Mouse (Mus musculus) heart, postnatal 4 days (tissue): ENCODE measurements at regions not wholly inside any gene's neighbourhood (a gene's known extent, or its start where the extent isn't known, plus 50 kb on each side); places are given as distances from the start of the nearest gene placed in this dataset.
"Not testable (repeated sequence)": the region's sequence is repeated elsewhere in the genome, so short reads cannot be mapped to it uniquely, and the experiment has no call there.

Source experiments
- DNase-seq: peaks from one replicate; pipeline ENCODE4 v3.0.0; 2021

- no peak for DNase-seq
These were observed 50.9 kb upstream of the Sec61g start for GRCm38 (mm10) chr11:16559001-16559699.

- no peak for DNase-seq
These were observed 53.4 kb upstream of the Sec61g start for GRCm38 (mm10) chr11:16561727-16562126.

- no peak for DNase-seq
These were observed 80.9 kb upstream of the Sec61g start for GRCm38 (mm10) chr11:16589085-16589680.

- DNase-seq: no peak
These were observed 82.3 kb upstream of the Sec61g start for GRCm38 (mm10) chr11:16590541-16590940.

- peak; percentile 78 for DNase-seq
These were observed 83.2 kb upstream of the Sec61g start for GRCm38 (mm10) chr11:16591471-16591921.

- peak; percentile 9 for DNase-seq
These were observed 83.7 kb upstream of the Sec61g start for GRCm38 (mm10) chr11:16592006-16592405.

- DNase-seq: no peak
These were observed 84.5 kb upstream of the Sec61g start for GRCm38 (mm10) chr11:16592766-16593165.

- no peak for DNase-seq
These were observed 86.5 kb upstream of the Sec61g start for GRCm38 (mm10) chr11:16594832-16595231.

- DNase-seq: no peak
These were observed 89.0 kb upstream of the Sec61g start for GRCm38 (mm10) chr11:16597038-16597830.

- no peak for DNase-seq
These were observed 94.7 kb upstream of the Sec61g start for GRCm38 (mm10) chr11:16602947-16603346.

GRCm38 (mm10) chr11:16606435-16607214, 98.3 kb upstream of the Sec61g start:
- no peak for DNase-seq

- DNase-seq: not testable (repeated sequence)
These were observed 99.7 kb upstream of the Sec61g start for GRCm38 (mm10) chr11:16607900-16608422.

GRCm38 (mm10) chr11:16611741-16612140, 103.5 kb upstream of the Sec61g start:
- DNase-seq: no peak

- no peak for DNase-seq
These were observed 104.2 kb upstream of the Sec61g start for GRCm38 (mm10) chr11:16612524-16612923.

GRCm38 (mm10) chr11:16619736-16620135, 111.5 kb upstream of the Sec61g start:
- DNase-seq: no peak

- DNase-seq: no peak
These were observed 115.4 kb upstream of the Sec61g start for GRCm38 (mm10) chr11:16623694-16624093.

- DNase-seq: no peak
These were observed 119.2 kb upstream of the Sec61g start for GRCm38 (mm10) chr11:16627294-16628085.

GRCm38 (mm10) chr11:16629410-16630129, 121.3 kb upstream of the Sec61g start:
- DNase-seq: no peak

GRCm38 (mm10) chr11:16635796-16636195, 116.2 kb upstream of the Egfr start:
- not testable (repeated sequence) for DNase-seq

- DNase-seq: no peak
These were observed 114.3 kb upstream of the Egfr start for GRCm38 (mm10) chr11:16637679-16638078.

- DNase-seq: no peak
These were observed 113.7 kb upstream of the Egfr start for GRCm38 (mm10) chr11:16638349-16638748.
